Mouse (Mus musculus): Measurements from ENCODE around the gene Mast3.
"Not testable (repeated sequence)": the region's sequence is repeated elsewhere in the genome, so short reads cannot be mapped to it uniquely, and the experiment has no call there.

Mast3 gene

DNA sequence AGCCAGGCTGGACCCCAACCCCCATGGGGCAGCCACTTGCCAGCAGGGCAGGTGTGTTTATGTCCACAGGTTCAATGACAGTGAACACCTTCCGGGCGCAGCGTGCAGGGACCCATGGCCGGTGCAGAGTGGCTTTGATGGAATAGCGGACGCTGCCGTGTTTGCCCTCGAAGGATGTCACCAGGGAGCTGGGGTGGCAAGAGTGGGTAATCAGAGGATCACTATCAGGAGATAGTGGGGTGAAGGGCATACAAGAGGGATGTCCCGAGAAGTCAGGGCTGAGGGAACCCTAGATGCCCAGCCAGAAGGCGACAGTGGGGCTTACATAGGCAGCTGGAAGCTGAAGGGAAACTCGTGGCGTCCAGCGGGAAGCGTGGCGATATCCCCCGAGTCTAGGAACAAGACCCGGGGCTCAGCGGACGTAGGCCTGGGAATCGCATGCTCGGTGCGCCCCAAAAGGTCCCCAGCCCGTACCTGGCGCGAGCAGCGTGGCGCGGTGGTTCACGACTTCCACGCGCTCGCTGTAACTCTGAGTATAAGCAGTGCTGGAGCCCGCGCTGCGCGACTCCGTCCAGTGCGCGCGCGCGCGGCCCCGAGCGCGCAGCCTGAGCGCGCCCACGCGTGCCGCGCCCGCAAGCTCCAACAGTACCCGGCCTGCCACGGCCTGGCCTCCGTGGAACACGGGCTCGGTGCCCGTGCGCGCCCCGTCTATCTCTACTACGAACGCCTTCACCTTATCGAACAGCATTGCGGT lies 34.0 kb upstream of the Mast3 start:
- in situ Hi-C loops (cut with MboI; ENCODE audit: low pct_unique_long_range_greater_than_20kb in 1 of 2, low sequenced_read_pairs in 2 of 2, unreplicated experiment in 1 of 2), result loop anchor here in 1 of 2 experiments (5.0 kb wide), 1 partner anchor 127 kb away; no protein-coding TSS in a partner anchor

DNA sequence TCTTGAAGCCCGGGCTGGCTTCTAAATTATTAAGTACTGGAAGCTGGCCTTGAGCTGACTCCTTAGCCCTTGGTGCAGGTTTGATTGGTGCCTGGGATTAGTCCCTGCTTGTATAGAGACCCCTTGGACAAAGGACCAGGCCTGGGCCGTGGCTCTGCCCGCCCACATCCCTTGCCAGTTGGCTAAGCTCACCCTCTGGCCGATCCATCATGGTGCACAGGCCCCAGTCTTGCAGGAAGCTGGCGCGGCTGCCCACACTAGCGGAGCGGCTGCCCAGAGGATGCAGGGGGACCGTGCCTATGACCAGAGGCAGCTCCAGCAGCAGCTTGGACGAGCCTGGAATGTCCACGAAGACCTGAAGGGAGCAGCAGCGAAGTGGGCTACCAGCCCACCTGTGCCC lies 31.8 kb upstream of the Mast3 start:
- in situ Hi-C loops (cut with MboI; ENCODE audit: low pct_unique_long_range_greater_than_20kb in 1 of 2, low sequenced_read_pairs in 2 of 2, unreplicated experiment in 1 of 2), result loop anchor here in 1 of 2 experiments (5.0 kb wide), 1 partner anchor 124 kb away; no protein-coding TSS in a partner anchor

GRCm38 (mm10) chr8:70834071-70834470 lies 29.2 kb upstream of the Mast3 start:
- in situ Hi-C loops (cut with MboI; ENCODE audit: low pct_unique_long_range_greater_than_20kb in 1 of 2, low sequenced_read_pairs in 2 of 2, unreplicated experiment in 1 of 2), result no loop called here

DNA sequence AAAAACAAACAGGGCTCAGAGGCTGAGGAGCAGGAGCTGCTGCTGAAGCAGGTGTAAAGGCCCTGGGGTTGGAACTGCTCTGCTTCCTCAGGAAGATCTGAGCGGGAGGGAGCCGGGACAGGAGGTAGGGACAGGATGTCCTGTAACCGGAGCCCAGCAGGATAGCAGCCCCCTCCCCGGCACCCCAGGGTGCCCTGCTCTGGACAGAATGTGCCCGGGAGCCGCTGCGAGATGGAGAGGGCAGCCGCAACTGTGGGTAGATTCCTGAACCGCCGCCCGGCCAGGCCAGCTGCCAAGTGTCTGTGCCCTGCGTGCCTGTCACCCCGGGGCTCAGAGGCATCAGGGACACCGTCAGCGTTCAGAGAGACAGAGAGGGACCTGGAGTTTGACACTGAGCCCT lies 28.7 kb upstream of the Mast3 start:
- in situ Hi-C loops (cut with MboI; ENCODE audit: low pct_unique_long_range_greater_than_20kb in 1 of 2, low sequenced_read_pairs in 2 of 2, unreplicated experiment in 1 of 2), result no loop called here

DNA sequence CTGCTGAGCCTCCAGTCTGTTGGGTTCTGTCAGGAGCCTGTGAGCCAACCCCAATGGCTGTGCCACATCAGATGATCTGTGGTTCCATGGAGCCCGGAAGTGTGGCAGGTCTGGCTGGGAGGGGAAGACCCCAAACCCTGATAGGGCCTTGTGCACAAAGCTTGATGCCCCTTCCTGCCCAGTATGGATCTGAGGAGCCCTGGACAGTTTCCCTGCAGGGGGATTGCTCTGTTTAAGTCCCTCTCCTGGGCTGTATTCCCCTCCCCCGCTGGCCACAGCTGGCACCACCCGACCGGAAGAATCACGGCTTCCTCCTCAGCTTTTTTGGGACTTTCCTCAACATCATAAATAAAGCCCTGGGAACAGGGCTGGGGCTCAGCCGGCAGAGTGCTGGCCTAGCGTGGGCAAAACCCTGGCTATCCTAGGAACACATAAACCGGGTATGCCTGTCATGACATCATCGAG lies 28.2 kb upstream of the Mast3 start:
- in situ Hi-C loops (cut with MboI; ENCODE audit: low pct_unique_long_range_greater_than_20kb in 1 of 2, low sequenced_read_pairs in 2 of 2, unreplicated experiment in 1 of 2), result no loop called here

DNA sequence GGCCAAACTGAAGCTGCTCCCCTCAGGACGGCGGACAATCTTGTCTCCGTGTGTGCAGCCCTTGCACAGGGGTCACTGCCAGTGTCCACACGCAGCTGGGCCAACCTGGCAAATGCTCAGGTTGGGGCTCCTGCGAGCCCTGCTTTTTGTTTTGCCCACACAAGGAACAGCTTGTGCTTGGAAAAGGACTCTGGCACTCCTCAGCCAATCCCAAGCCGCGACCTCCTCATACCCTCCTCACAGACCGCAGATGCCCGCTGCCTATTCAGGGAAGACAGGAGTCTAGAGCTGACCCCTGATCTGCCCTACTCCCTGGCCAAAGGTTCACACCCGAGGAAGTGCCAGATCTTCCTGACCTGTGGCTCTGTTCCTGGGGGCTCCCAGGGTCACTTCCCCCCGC lies 27.5 kb upstream of the Mast3 start:
- in situ Hi-C loops (cut with MboI; ENCODE audit: low pct_unique_long_range_greater_than_20kb in 1 of 2, low sequenced_read_pairs in 2 of 2, unreplicated experiment in 1 of 2), result no loop called here

DNA sequence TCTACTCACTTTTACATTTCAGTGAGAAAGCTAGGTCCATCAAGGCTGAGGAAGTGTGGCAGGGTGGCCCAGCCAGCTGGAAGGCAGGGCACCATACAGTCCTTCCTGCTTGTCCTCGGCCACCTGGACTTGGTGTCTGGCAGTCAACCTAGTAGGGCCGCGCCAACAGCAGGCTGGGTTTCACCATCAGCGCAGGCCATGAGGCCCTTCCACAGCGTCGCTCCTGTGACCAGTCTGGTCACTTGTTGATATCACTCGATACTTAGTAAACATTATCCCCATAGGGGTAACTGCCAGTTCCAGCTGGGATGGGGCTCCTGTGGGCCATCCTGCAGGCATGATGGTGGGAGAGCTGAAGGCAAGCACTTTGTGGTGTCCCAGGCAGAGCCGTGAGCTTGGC lies 26.7 kb upstream of the Mast3 start:
- in situ Hi-C loops (cut with MboI; ENCODE audit: low pct_unique_long_range_greater_than_20kb in 1 of 2, low sequenced_read_pairs in 2 of 2, unreplicated experiment in 1 of 2), result no loop called here

DNA sequence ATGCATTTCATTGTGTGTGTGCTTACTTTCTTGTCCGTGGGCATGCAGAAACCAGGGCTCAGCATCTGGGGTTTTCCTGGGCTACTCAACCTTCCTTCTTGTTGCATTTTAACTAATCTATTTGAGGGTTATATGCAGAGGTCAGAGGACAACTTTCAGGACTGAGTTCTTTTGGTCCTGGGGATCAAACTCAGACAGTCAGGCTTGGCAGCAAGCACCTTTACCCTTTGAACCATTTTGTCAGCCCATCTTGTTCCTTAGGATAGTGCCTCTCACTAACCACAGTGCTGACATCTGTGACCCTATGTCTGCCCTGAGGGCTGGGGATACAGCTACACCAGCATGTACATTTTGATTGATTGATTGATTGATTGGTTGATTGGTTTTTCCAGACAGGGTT lies 22.9 kb upstream of the Mast3 start:
- in situ Hi-C loops (cut with MboI; ENCODE audit: low pct_unique_long_range_greater_than_20kb in 1 of 2, low sequenced_read_pairs in 2 of 2, unreplicated experiment in 1 of 2), result no loop called here

- in situ Hi-C loops (cut with MboI; ENCODE audit: low pct_unique_long_range_greater_than_20kb in 1 of 2, low sequenced_read_pairs in 2 of 2, unreplicated experiment in 1 of 2), result no loop called here
These were observed 22.2 kb upstream of the Mast3 start for GRCm38 (mm10) chr8:70827010-70827409.

- in situ Hi-C loops (cut with MboI; ENCODE audit: low pct_unique_long_range_greater_than_20kb in 1 of 2, low sequenced_read_pairs in 2 of 2, unreplicated experiment in 1 of 2), result no loop called here
These were observed 21.0 kb upstream of the Mast3 start for GRCm38 (mm10) chr8:70825816-70826215.

- in situ Hi-C loops (cut with MboI; ENCODE audit: low pct_unique_long_range_greater_than_20kb in 1 of 2, low sequenced_read_pairs in 2 of 2, unreplicated experiment in 1 of 2), result no loop called here
These were observed 18.9 kb upstream of the Mast3 start for GRCm38 (mm10) chr8:70823802-70824201.

- in situ Hi-C loops (cut with MboI; ENCODE audit: low pct_unique_long_range_greater_than_20kb in 1 of 2, low sequenced_read_pairs in 2 of 2, unreplicated experiment in 1 of 2), result not testable (repeated sequence)
These were observed 17.7 kb upstream of the Mast3 start for GRCm38 (mm10) chr8:70822594-70822993.

DNA sequence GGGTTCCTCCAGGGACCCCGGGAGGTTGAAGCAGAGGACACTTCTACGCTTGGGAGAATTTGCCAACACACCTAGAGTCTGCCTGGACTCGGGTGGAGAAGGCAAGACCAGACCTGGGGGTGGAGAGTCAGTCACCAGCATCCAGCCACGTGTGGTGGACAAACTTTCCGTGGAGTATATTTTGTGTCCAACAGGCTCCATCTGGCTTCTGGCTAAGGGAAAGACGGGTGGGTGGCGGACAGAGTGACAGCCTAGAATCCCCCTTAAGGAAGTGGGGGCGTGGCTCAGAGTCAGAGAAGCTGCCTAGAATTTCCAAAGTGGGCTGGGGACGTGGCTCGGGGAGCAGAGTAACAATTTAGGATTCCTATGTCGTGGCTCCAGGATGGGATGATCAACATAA lies 17.1 kb upstream of the Mast3 start:
- in situ Hi-C loops (cut with MboI; ENCODE audit: low pct_unique_long_range_greater_than_20kb in 1 of 2, low sequenced_read_pairs in 2 of 2, unreplicated experiment in 1 of 2), result no loop called here

DNA sequence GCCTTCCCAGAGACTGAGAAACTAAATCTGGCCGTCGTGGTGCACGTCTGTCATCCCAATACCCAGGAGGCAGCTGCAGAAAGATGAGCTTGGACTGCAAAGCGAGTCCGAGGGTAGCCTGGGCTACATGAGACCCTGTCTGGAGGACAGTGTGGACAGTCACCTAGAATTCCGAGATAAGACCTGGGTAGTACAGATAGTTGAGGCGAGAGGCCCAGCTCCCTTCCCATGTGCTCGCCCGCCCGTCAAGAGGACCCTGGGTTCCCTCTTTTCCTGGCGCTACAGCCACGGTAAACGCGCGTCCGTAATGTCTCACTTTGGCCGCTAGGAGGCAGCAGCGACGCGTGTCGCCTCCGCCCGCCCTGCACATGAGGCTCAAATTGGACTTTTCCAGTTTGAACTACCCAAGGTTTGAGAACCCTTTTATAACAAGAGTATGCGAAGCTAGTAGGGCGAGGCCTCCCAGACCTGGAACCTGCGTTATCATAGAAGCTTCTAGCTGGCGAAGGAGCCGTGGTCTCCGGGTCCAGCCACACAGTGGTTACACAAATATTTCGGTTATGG lies 16.6 kb upstream of the Mast3 start:
- in situ Hi-C loops (cut with MboI; ENCODE audit: low pct_unique_long_range_greater_than_20kb in 1 of 2, low sequenced_read_pairs in 2 of 2, unreplicated experiment in 1 of 2), result no loop called here

GRCm38 (mm10) chr8:70820101-70820935 lies 15.5 kb upstream of the Mast3 start:
- in situ Hi-C loops (cut with MboI; ENCODE audit: low pct_unique_long_range_greater_than_20kb in 1 of 2, low sequenced_read_pairs in 2 of 2, unreplicated experiment in 1 of 2), result no loop called here

GRCm38 (mm10) chr8:70816679-70817078 lies 11.8 kb upstream of the Mast3 start:
- in situ Hi-C loops (cut with MboI; ENCODE audit: low pct_unique_long_range_greater_than_20kb in 1 of 2, low sequenced_read_pairs in 2 of 2, unreplicated experiment in 1 of 2), result no loop called here

GRCm38 (mm10) chr8:70812885-70813284 lies 8.0 kb upstream of the Mast3 start:
- in situ Hi-C loops (cut with MboI; ENCODE audit: low pct_unique_long_range_greater_than_20kb in 1 of 2, low sequenced_read_pairs in 2 of 2, unreplicated experiment in 1 of 2), result no loop called here

DNA sequence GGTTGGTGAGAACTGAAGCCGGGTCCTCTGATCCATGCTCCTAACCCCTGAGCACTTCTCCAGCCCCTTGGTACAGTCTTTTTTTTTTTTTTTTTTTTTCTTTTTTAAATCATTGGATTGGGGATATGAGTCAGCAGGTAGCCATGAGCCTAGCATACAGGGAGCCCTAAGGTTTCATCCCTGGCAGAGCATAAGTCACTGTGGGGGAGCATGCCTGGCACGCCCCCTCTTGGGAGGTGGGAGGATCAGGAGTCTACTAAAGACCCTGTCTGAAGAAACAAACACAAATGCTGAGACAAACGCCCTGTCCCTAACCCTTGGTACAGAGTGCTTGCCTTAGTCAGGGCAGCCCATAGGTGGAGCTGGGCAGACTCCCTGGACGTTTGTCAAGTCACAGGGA lies 7.2 kb upstream of the Mast3 start:
- in situ Hi-C loops (cut with MboI; ENCODE audit: low pct_unique_long_range_greater_than_20kb in 1 of 2, low sequenced_read_pairs in 2 of 2, unreplicated experiment in 1 of 2), result no loop called here

DNA sequence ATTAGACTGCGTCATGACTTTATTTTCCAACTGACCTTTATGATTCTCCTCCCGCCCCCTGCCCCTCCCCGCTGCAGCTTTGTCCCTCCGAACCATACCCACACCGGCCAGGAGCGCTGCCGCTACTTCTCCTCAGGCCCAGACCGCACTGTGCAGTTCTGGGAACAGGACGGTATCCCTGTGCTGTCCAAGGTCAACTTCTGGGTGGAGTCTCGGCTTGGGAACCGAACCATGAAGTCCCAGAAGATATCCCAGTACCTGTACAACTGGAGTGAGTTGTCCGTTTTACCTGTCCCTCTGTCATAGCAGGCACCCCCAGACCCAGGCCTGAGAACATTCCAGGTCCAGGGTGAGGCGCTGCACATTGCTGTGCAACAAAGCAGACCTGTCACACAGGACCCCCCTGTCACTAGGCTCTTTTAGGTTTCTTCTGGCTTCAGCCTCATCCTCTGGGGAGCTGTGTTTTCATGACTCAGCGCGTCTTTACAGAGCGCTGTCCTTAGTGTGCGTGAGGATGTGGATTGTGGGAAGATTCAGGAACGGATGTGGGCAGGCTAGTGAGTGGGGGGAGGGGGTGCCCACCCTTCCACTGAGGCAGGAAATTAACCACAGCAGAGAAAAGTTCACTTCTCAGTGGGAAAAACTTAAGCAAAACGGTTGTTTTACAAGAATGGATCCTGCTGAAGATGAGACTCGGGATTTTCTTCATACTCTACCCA lies 6.3 kb upstream of the Mast3 start:
- in situ Hi-C loops (cut with MboI; ENCODE audit: low pct_unique_long_range_greater_than_20kb in 1 of 2, low sequenced_read_pairs in 2 of 2, unreplicated experiment in 1 of 2), result no loop called here

All from mouse embryonic stem cell (cell line).